Mouse (Mus musculus): Measurements from ENCODE around the gene Aqp9. TPM values are rescaled to one million over a fixed set of nuclear protein-coding genes. Genes with fewer than 3 reads are reported as not detected.
"Not testable (repeated sequence)": the region's sequence is repeated elsewhere in the genome, so short reads cannot be mapped to it uniquely, and the experiment has no call there.

The Aqp9 gene
- polyA plus RNA-seq, 1 experiment = 1.0 TPM

DNA sequence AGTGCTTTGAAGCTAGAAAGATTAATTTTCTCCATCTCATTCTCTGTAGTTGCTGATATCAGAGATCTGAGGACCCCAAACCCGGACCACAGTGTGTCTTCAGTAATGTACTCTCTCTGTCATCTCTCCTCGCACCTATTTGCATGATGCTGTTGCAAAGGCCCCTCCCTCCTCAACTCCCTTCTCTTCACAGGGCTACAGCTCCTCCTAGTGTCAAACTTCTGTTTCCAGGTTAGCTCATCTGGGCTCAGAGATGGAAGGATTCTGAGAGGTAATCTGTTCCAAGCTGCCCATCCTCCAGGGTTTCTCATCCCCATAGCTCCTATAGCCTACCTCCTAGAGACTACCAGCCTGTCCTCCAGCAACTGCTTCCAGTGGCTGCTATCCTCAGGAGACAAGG, 42.3 kb downstream of the Aqp9 start:
- WGBS = 30% methylated on average over 2 of the region's 2 CpGs
- DNase-seq = peak; percentile 19 to 28
- H3K27ac ChIP-seq (ENCODE audit: insufficient read depth, low read length) = no peak overlapping the region

DNA sequence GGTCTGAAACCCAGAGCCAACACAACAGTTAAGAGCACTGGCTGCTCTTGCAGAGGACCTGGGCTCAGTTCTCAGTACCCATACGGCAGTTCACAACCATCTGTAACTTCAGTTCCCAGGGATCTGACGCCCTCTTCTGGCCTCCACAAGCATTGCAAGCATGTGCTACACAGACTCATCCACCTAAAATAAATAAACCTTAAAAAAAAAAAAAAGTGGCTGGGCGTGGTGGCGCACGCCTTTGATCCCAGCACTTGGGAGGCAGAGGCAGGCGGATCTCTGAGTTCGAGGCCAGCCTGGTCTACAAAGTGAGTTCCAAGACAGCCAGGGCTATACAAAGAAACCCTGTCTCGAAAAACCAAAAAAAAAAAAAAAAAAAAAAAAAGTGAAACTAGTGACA, 45.4 kb downstream of the Aqp9 start:
- not testable (repeated sequence) for H3K4me3 ChIP-seq (replicated peaks; ENCODE audit: insufficient read depth, low read depth, low read length); H3K27me3 ChIP-seq (ENCODE audit: control insufficient read depth, insufficient read depth, low read length); H3K4me1 ChIP-seq (ENCODE audit: control insufficient read depth, insufficient read depth, low read length); H3K27ac ChIP-seq (ENCODE audit: insufficient read depth, low read length); DNase-seq
- 74% methylated on average over 8 of the region's 8 CpGs for WGBS

More for the DNA sequence above, 42.3 kb downstream of the Aqp9 start:
- Histone ChIP-seq H3K4me3 (replicated peaks; ENCODE audit: insufficient read depth, low read depth, low read length) (no peak overlapping the region), H3K4me1 (ENCODE audit: control insufficient read depth, insufficient read depth, low read length) (no peaks in the 10 kb centered on the region), H3K27me3 (ENCODE audit: control insufficient read depth, insufficient read depth, low read length) (no peaks in the 10 kb centered on the region)
- peak; percentile 40; the same call in 1 of the 2 replicates for TF ChIP-seq CTCF (IDR thresholded peaks at IDR 0.05; ENCODE audit: borderline replicate concordance, insufficient read depth, low read depth, low read length)
- TF ChIP-seq POLR2A (IDR thresholded peaks at IDR 0.05; ENCODE audit: borderline replicate concordance, insufficient read depth, low read length) = no peak

DNA sequence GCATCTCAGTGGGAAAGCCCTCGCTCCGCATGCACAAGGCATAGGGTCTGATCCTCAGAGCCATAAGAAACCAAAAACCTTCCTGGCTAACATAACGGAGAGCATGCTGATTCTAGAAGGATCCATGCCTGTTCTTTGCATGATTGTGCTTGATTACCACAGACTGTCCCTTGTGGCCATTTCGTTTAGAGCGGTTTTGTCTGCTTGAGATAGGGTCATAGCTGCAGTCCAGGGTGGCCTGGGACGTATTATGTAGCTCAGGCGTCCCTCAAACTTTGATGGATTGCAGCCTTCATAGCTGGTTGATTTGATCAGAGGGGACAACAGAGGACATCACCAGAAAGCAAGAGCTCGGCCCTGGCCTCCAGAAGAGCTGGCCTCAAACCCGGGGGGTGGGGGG, 47.6 kb downstream of the Aqp9 start:
- H3K4me3 ChIP-seq (replicated peaks; ENCODE audit: insufficient read depth, low read depth, low read length) = no peak overlapping the region
- no peaks in the 10 kb centered on the region for H3K27me3 ChIP-seq (ENCODE audit: control insufficient read depth, insufficient read depth, low read length)
- no peaks in the 10 kb centered on the region for H3K4me1 ChIP-seq (ENCODE audit: control insufficient read depth, insufficient read depth, low read length)
- DNase-seq = no peak
- H3K27ac ChIP-seq (ENCODE audit: insufficient read depth, low read length) = no peak overlapping the region
- WGBS = 81% methylated on average over 9 of the region's 9 CpGs
- TF ChIP-seq POLR2A (IDR thresholded peaks at IDR 0.05; ENCODE audit: borderline replicate concordance, insufficient read depth, low read length) (no peak), CTCF (IDR thresholded peaks at IDR 0.05; ENCODE audit: borderline replicate concordance, insufficient read depth, low read depth, low read length) (no peak)

DNA sequence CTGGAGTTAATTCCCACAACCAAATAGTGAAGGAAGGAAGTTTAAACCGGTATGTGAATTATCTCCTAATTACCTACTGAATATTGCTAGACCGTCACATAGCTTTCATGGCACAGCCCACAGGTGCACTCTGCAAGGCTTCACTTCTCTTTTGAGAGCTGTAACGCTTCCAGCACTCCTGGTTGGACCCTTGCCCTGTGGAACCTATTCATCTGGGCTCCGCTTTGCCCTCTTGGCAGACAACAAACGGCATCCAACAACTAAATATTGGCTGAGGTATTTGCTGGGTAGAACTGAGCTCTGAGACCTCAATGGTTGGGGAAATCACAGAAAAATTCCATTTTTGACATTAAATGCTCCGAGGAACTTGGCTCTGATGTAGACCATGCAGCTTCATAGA, 55.3 kb downstream of the Aqp9 start:
- H3K27ac ChIP-seq (ENCODE audit: insufficient read depth, low read length) = no peak overlapping the region
- H3K4me3 ChIP-seq (replicated peaks; ENCODE audit: insufficient read depth, low read depth, low read length) = no peak overlapping the region
- WGBS = 17% methylated on average over 6 of the region's 6 CpGs
- DNase-seq = peak; percentile 12 to 35
- TF ChIP-seq CTCF (IDR thresholded peaks at IDR 0.05; ENCODE audit: borderline replicate concordance, insufficient read depth, low read depth, low read length) = no peak
- TF ChIP-seq POLR2A (IDR thresholded peaks at IDR 0.05; ENCODE audit: borderline replicate concordance, insufficient read depth, low read length) = no peak
- H3K4me1 ChIP-seq (ENCODE audit: control insufficient read depth, insufficient read depth, low read length) = no peaks in the 10 kb centered on the region
- H3K27me3 ChIP-seq (ENCODE audit: control insufficient read depth, insufficient read depth, low read length) = no peaks in the 10 kb centered on the region

DNA sequence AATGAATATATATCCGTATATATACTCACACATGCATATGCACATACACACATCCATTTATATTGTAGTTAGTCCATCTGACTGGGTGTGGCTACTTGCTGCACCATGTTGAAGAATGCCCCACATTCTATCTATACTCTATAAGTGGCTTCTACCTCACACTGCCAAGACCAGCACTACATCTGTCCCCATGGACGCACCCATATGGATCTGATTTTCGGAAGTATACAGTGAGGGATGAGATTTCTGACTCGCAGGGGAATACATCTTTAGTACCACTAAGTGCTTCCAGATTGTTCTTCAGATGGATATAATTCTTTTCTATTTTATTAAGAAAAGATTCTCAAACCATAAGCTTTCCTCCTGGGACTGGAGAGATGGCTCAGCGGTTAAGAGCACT, 65.0 kb downstream of the Aqp9 start:
- Histone ChIP-seq H3K4me1 (ENCODE audit: control insufficient read depth, insufficient read depth, low read length) (no peaks in the 10 kb centered on the region), H3K27ac (ENCODE audit: insufficient read depth, low read length) (no peak overlapping the region), H3K4me3 (replicated peaks; ENCODE audit: insufficient read depth, low read depth, low read length) (no peak overlapping the region), H3K27me3 (ENCODE audit: control insufficient read depth, insufficient read depth, low read length) (no peaks in the 10 kb centered on the region)
- no peak for DNase-seq
- WGBS = 88% methylated on average over 5 of the region's 5 CpGs
- TF ChIP-seq POLR2A (IDR thresholded peaks at IDR 0.05; ENCODE audit: borderline replicate concordance, insufficient read depth, low read length) = no peak
- TF ChIP-seq CTCF (IDR thresholded peaks at IDR 0.05; ENCODE audit: borderline replicate concordance, insufficient read depth, low read depth, low read length) = no peak

DNA sequence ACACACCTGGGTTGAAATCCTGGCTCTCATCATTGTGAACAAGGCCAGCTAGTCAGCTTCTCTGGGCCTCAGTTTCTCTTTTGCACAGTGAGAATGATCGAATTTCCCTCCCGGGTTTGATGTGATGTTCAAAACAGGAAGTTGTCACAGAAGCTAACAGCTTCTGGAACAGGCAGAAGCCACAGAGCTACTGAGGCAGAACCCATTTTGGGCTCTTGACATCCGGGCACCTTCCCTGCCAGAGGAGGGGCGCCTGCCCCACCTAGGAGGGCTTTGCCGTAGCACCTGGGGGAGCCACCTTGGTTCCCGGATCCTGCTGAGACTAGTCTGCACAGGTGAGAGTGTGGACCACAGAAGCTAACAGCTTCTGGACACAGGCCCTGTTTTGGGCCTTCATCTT, 74.4 kb downstream of the Aqp9 start:
- Histone ChIP-seq H3K27me3 (ENCODE audit: control insufficient read depth, insufficient read depth, low read length) (no peaks in the 10 kb centered on the region), H3K4me3 (replicated peaks; ENCODE audit: insufficient read depth, low read depth, low read length) (no peak overlapping the region), H3K4me1 (ENCODE audit: control insufficient read depth, insufficient read depth, low read length) (no peaks in the 10 kb centered on the region), H3K27ac (ENCODE audit: insufficient read depth, low read length) (no peak overlapping the region)
- TF ChIP-seq POLR2A (IDR thresholded peaks at IDR 0.05; ENCODE audit: borderline replicate concordance, insufficient read depth, low read length) = no peak
- TF ChIP-seq CTCF (IDR thresholded peaks at IDR 0.05; ENCODE audit: borderline replicate concordance, insufficient read depth, low read depth, low read length) = no peak
- DNase-seq = no peak
- WGBS = 93% methylated on average over 6 of the region's 6 CpGs

DNA sequence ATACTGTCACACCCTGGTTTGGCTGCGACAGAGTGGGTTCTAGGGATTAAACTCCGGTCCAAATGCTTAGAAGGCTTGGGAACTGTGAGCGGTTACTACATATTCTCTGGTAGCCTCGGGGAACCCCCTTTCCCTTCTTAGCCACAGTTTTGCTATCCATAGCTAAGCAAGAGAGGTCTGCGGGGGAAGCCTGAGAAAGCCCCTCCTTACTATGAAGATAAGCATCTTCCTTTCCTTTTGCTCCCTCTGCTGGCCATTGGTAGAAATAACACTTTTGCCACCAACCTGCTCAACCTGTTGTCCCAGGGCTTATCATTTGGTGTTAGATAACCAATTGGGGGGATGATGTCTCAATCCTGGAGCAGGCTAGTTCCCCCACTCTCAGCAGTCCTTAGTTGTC, 76.4 kb downstream of the Aqp9 start:
- no peak overlapping the region for H3K4me3 ChIP-seq (replicated peaks; ENCODE audit: insufficient read depth, low read depth, low read length)
- H3K4me1 ChIP-seq (ENCODE audit: control insufficient read depth, insufficient read depth, low read length) = no peaks in the 10 kb centered on the region
- peak; percentile 61 to 65 for DNase-seq
- H3K27me3 ChIP-seq (ENCODE audit: control insufficient read depth, insufficient read depth, low read length) = no peaks in the 10 kb centered on the region
- 62% methylated on average over 5 of the region's 5 CpGs for WGBS
- TF ChIP-seq CTCF (IDR thresholded peaks at IDR 0.05; ENCODE audit: borderline replicate concordance, insufficient read depth, low read depth, low read length) = peak; percentile 61; the same call in 1 of the 2 replicates
- no peak for TF ChIP-seq POLR2A (IDR thresholded peaks at IDR 0.05; ENCODE audit: borderline replicate concordance, insufficient read depth, low read length)
- no peak overlapping the region for H3K27ac ChIP-seq (ENCODE audit: insufficient read depth, low read length)

DNA sequence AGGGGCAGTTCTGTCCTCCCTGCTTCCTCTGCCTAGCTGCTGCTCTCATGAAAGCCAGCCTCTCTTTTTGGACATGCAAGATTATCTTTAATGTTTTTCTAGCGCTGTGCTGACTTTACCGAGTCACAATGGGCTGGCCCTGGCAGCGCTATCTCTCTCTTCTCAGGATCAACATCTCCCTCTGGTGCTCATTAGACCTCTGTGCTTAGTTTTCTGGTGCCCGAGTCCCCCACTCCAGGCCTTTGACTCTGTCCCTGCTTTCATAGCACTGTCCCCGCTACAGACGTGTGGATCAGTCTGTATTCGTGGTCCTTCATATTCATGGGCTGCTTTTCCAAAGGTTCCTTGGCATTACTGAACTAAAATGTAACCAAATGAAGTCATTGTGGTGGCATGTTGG, 89.3 kb downstream of the Aqp9 start:
- no peaks in the 10 kb centered on the region for H3K27me3 ChIP-seq (ENCODE audit: control insufficient read depth, insufficient read depth, low read length)
- H3K4me3 ChIP-seq (replicated peaks; ENCODE audit: insufficient read depth, low read depth, low read length) = no peak overlapping the region
- 71% methylated on average over 7 of the region's 7 CpGs for WGBS

More for the DNA sequence above, 89.3 kb downstream of the Aqp9 start:
- Histone ChIP-seq H3K4me1 (ENCODE audit: control insufficient read depth, insufficient read depth, low read length) (no peaks in the 10 kb centered on the region), H3K27ac (ENCODE audit: insufficient read depth, low read length) (no peak overlapping the region)
- no peak for DNase-seq
- no peak for TF ChIP-seq POLR2A (IDR thresholded peaks at IDR 0.05; ENCODE audit: borderline replicate concordance, insufficient read depth, low read length)
- TF ChIP-seq CTCF (IDR thresholded peaks at IDR 0.05; ENCODE audit: borderline replicate concordance, insufficient read depth, low read depth, low read length) = peak; percentile 24; the same call in 1 of the 2 replicates

Measured in cerebellum, adult 2 months (tissue).